Mouse (Mus musculus) heart, adult 8-10 months (tissue): ENCODE data around the gene Nppa. TPM values are rescaled to one million over a fixed set of nuclear protein-coding genes. Genes with fewer than 3 reads are reported as not detected.
A peak's percentile ranks its signal among the peaks of the same experiment; 100 is the strongest.
"Not testable (repeated sequence)": the region's sequence is repeated elsewhere in the genome, so short reads cannot be mapped to it uniquely, and the experiment has no call there.

Experiments used
- DNase-seq: peaks from one replicate; pipeline ENCODE4 v3.0.0; 2022; ENCODE audit warnings: low spot score
- total RNA-seq, 4 experiments: library from RNA; stranded (reverse); gene quantifications; 2 replicates each; pipeline ENCODE4 v1.2.4; 2022

Nppa gene
- total RNA-seq, 4 experiments from 2014 or later, result 1,499 to 1,940 (median 1,728) TPM

- DNase-seq, result no peak
Observed at GRCm38 (mm10) chr4:148011332-148011731, 10.8 kb downstream of the Nppa start.

GRCm38 (mm10) chr4:148012216-148012615, 11.7 kb downstream of the Nppa start:
- no peak for DNase-seq

- no peak for DNase-seq
Observed at GRCm38 (mm10) chr4:148015418-148015817, 14.9 kb downstream of the Nppa start.

GRCm38 (mm10) chr4:148016981-148017380, 16.5 kb downstream of the Nppa start:
- no peak for DNase-seq

GRCm38 (mm10) chr4:148018410-148018809, 17.9 kb downstream of the Nppa start:
- DNase-seq, result no peak

GRCm38 (mm10) chr4:148024003-148024402, 23.5 kb downstream of the Nppa start:
- DNase-seq, result no peak

- no peak for DNase-seq
Observed at GRCm38 (mm10) chr4:148029297-148029696, 28.8 kb downstream of the Nppa start.

GRCm38 (mm10) chr4:148030506-148030905, 30.0 kb downstream of the Nppa start:
- DNase-seq, result no peak

- no peak for DNase-seq
Observed at GRCm38 (mm10) chr4:148033858-148034410, 33.4 kb downstream of the Nppa start.

- DNase-seq, result no peak
Observed at GRCm38 (mm10) chr4:148035440-148035839, 34.9 kb downstream of the Nppa start.

- DNase-seq, result no peak
Observed at GRCm38 (mm10) chr4:148038079-148038599, 37.6 kb downstream of the Nppa start.

GRCm38 (mm10) chr4:148038600-148039253, 38.2 kb downstream of the Nppa start, which contains the start of the genes Clcn6 and Mthfr:
Gene Clcn6 (minus strand): TSS chr4:148038821.
Gene Mthfr (plus strand): TSS chr4:148039077.
- DNase-seq, result peak; percentile 100

GRCm38 (mm10) chr4:148039254-148040028, 38.9 kb downstream of the Nppa start:
- DNase-seq, result no peak

GRCm38 (mm10) chr4:148040029-148040830, 39.7 kb downstream of the Nppa start:
- DNase-seq, result peak; percentile 46

- peak; percentile 84 for DNase-seq
Observed at GRCm38 (mm10) chr4:148040933-148041610, 40.5 kb downstream of the Nppa start.

GRCm38 (mm10) chr4:148041611-148042191, 41.2 kb downstream of the Nppa start:
- DNase-seq, result peak; percentile 63

- DNase-seq, result not testable (repeated sequence)
Observed at GRCm38 (mm10) chr4:148043327-148043726, 42.8 kb downstream of the Nppa start.

- no peak for DNase-seq
Observed at GRCm38 (mm10) chr4:148044113-148044512, 43.6 kb downstream of the Nppa start.

- DNase-seq, result no peak
Observed at GRCm38 (mm10) chr4:148046450-148047031, 46.0 kb downstream of the Nppa start.

GRCm38 (mm10) chr4:148050396-148050914, 49.9 kb downstream of the Nppa start:
- not testable (repeated sequence) for DNase-seq
